Mouse (Mus musculus): ENCODE results near the gene Wipi2. TPM values are rescaled to one million over a fixed set of nuclear protein-coding genes. Genes with fewer than 3 reads are reported as not detected.

Gene Wipi2
- polyA plus RNA-seq, 1 experiment from 2014 or later, result 29.3 TPM

DNA sequence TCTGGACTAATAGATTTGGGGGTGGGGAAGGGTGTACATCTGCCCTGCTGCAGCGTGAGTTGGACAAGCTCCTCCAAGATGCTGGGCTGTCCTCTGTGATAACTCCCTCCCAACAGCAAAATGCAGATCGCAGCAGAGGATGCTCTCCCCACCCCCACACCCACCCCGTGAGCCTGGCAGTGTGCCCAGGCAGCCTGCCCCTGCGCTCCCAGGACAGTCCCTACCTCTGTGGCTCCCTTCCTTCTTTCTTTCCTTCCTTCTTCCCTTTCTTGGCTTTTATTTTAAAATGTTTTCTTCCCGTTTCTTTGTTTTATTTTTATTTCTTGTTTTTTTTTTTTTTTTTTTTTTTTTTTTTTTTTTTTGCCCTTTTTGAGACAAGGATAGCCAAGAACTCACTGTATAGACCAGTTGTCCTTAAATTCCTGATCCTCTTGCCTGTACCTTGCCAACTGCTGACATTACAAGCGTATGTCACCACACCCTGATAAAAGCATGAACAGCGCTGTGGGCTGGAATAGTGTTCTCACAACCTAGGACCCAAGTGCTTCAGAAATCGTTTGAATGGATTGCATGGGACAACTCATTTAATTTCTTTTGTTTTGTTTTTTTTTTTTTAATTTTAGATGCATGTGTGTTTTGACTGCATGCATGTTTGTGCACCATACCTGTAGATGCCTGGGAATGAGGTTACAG is 66.4 kb downstream of the Wipi2 start:
- Histone ChIP-seq H3K4me1 (ENCODE audit: control insufficient read depth, low read depth, low read length) (no peaks in the 10 kb centered on the region), H3K4me3 (ENCODE audit: low read depth, low read length) (no peak overlapping the region), H3K9ac (ENCODE audit: low read depth, low read length) (no peak overlapping the region), H3K9me3 (replicated peaks; ENCODE audit: control insufficient read depth, low read length) (no peaks in the 10 kb centered on the region), H3K36me3 (ENCODE audit: control insufficient read depth, insufficient read depth) (no peaks in the 10 kb centered on the region), H3K27ac (ENCODE audit: low read length) (no peak overlapping the region), H3K4me2 (ENCODE audit: low read depth, low read length) (no peak overlapping the region), H3K27me3 (ENCODE audit: control insufficient read depth, insufficient read depth, low read depth, low read length) (no peaks in the 10 kb centered on the region; the same call in 1 of the 2 replicates)
- 33% methylated on average over 8 of the region's 8 CpGs for WGBS (ENCODE audit: insufficient replicate concordance)
- ATAC-seq (ENCODE audit: low read depth), result no peak

GRCm38 (mm10) chr5:142694627-142695340 is 67.3 kb downstream of the Wipi2 start:
- ATAC-seq (ENCODE audit: low read depth), result no peak

DNA sequence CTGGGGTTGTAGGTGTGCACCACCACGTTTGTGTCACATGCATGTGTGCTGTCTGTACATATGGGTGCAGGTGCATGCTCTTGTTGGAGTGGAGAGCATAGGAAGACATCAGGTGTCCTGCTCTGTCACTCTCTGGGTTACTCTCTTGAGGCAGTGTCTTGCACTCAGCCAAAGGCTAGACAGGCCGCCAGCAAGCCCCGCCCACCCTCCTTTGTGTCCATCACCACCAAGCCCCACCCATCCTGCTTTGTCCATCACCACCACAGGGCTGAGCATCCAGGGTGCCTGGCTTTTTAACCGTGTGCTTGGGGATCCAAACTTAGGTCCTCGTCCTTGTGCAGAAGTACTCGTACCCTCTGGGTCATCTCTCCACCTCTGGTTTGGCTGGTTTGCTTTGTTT is 68.8 kb downstream of the Wipi2 start:
- no peak overlapping the region for H3K9ac ChIP-seq (ENCODE audit: low read depth, low read length)
- no peaks in the 10 kb centered on the region for H3K9me3 ChIP-seq (replicated peaks; ENCODE audit: control insufficient read depth, low read length)
- 26% methylated on average over 6 of the region's 6 CpGs for WGBS (ENCODE audit: insufficient replicate concordance)
- H3K27me3 ChIP-seq (ENCODE audit: control insufficient read depth, insufficient read depth, low read depth, low read length), result peaks cover 14% of the 10 kb centered on the region
- no peaks in the 10 kb centered on the region for H3K4me1 ChIP-seq (ENCODE audit: control insufficient read depth, low read depth, low read length)
- no peak overlapping the region for H3K4me2 ChIP-seq (ENCODE audit: low read depth, low read length)
- H3K4me3 ChIP-seq (ENCODE audit: low read depth, low read length), result no peak overlapping the region
- no peak for ATAC-seq (ENCODE audit: low read depth)
- H3K36me3 ChIP-seq (ENCODE audit: control insufficient read depth, insufficient read depth), result no peaks in the 10 kb centered on the region
- H3K27ac ChIP-seq (ENCODE audit: low read length), result no peak overlapping the region

More at GRCm38 (mm10) chr5:142694627-142695340, 67.3 kb downstream of the Wipi2 start:
- Histone ChIP-seq H3K36me3 (ENCODE audit: control insufficient read depth, insufficient read depth) (no peaks in the 10 kb centered on the region), H3K9me3 (replicated peaks; ENCODE audit: control insufficient read depth, low read length) (no peaks in the 10 kb centered on the region), H3K27me3 (ENCODE audit: control insufficient read depth, insufficient read depth, low read depth, low read length) (peaks cover 3% of the 10 kb centered on the region; the same call in 1 of the 2 replicates), H3K4me1 (ENCODE audit: control insufficient read depth, low read depth, low read length) (no peaks in the 10 kb centered on the region), H3K27ac (ENCODE audit: low read length) (no peak overlapping the region), H3K4me2 (ENCODE audit: low read depth, low read length) (no peak overlapping the region), H3K4me3 (ENCODE audit: low read depth, low read length) (no peak overlapping the region), H3K9ac (ENCODE audit: low read depth, low read length) (no peak overlapping the region)
- whole genome bisulfite sequencing (ENCODE audit: insufficient replicate concordance), result 7% methylated on average over 12 of the region's 12 CpGs

DNA sequence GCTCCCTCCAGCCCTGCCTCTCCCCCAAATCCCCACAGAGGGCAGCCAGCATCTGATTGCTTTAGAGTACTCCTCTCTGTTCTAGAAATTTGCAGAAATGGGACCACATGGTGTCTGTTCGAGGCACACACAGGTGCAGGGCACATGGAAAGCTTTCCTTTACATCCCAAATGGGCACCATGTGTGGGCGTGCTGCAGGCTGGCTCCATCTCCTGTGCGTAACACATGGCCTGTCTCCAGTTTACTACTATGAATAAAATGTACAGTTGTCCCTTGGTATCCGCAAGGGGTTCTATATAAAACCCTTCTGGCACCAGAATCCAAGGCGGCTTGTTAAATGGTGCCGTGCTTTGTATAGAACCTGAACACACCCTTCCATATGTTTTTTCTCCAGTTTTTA is 69.4 kb downstream of the Wipi2 start:
- Histone ChIP-seq H3K4me2 (ENCODE audit: low read depth, low read length) (no peak overlapping the region), H3K36me3 (ENCODE audit: control insufficient read depth, insufficient read depth) (no peaks in the 10 kb centered on the region), H3K9me3 (replicated peaks; ENCODE audit: control insufficient read depth, low read length) (no peaks in the 10 kb centered on the region), H3K4me3 (ENCODE audit: low read depth, low read length) (no peak overlapping the region), H3K27ac (ENCODE audit: low read length) (no peak overlapping the region), H3K27me3 (ENCODE audit: control insufficient read depth, insufficient read depth, low read depth, low read length) (peaks cover 20% of the 10 kb centered on the region), H3K9ac (ENCODE audit: low read depth, low read length) (no peak overlapping the region), H3K4me1 (ENCODE audit: control insufficient read depth, low read depth, low read length) (peaks cover 2% of the 10 kb centered on the region; the same call in 1 of the 2 replicates)
- ATAC-seq (ENCODE audit: low read depth), result no peak
- 66% methylated on average over 6 of the region's 6 CpGs for WGBS (ENCODE audit: insufficient replicate concordance)

GRCm38 (mm10) chr5:142697742-142698141 is 70.2 kb downstream of the Wipi2 start:
- Histone ChIP-seq H3K9ac (ENCODE audit: low read depth, low read length) (no peak overlapping the region), H3K36me3 (ENCODE audit: control insufficient read depth, insufficient read depth) (no peaks in the 10 kb centered on the region), H3K4me1 (ENCODE audit: control insufficient read depth, low read depth, low read length) (peaks cover 7% of the 10 kb centered on the region; the same call in 1 of the 2 replicates), H3K9me3 (replicated peaks; ENCODE audit: control insufficient read depth, low read length) (no peaks in the 10 kb centered on the region), H3K27ac (ENCODE audit: low read length) (no peak overlapping the region), H3K4me3 (ENCODE audit: low read depth, low read length) (no peak overlapping the region), H3K27me3 (ENCODE audit: control insufficient read depth, insufficient read depth, low read depth, low read length) (peaks cover 29% of the 10 kb centered on the region), H3K4me2 (ENCODE audit: low read depth, low read length) (no peak overlapping the region)
- no peak for ATAC-seq (ENCODE audit: low read depth)
- 37% methylated on average over 2 of the region's 2 CpGs for WGBS (ENCODE audit: insufficient replicate concordance)

GRCm38 (mm10) chr5:142700842-142701589 is 73.5 kb downstream of the Wipi2 start:
- Histone ChIP-seq H3K27ac (ENCODE audit: low read length) (no peak overlapping the region), H3K4me2 (ENCODE audit: low read depth, low read length) (no peak overlapping the region), H3K9ac (ENCODE audit: low read depth, low read length) (no peak overlapping the region), H3K4me3 (ENCODE audit: low read depth, low read length) (no peak overlapping the region), H3K9me3 (replicated peaks; ENCODE audit: control insufficient read depth, low read length) (no peaks in the 10 kb centered on the region), H3K27me3 (ENCODE audit: control insufficient read depth, insufficient read depth, low read depth, low read length) (peaks cover 44% of the 10 kb centered on the region), H3K36me3 (ENCODE audit: control insufficient read depth, insufficient read depth) (no peaks in the 10 kb centered on the region), H3K4me1 (ENCODE audit: control insufficient read depth, low read depth, low read length) (peaks cover 7% of the 10 kb centered on the region; the same call in 1 of the 2 replicates)
- 7% methylated on average over 15 of the region's 15 CpGs for WGBS (ENCODE audit: insufficient replicate concordance)
- 0 out of 2 replicates have a peak, but pooled peaks have one; percentile 14 for ATAC-seq (ENCODE audit: low read depth)

DNA sequence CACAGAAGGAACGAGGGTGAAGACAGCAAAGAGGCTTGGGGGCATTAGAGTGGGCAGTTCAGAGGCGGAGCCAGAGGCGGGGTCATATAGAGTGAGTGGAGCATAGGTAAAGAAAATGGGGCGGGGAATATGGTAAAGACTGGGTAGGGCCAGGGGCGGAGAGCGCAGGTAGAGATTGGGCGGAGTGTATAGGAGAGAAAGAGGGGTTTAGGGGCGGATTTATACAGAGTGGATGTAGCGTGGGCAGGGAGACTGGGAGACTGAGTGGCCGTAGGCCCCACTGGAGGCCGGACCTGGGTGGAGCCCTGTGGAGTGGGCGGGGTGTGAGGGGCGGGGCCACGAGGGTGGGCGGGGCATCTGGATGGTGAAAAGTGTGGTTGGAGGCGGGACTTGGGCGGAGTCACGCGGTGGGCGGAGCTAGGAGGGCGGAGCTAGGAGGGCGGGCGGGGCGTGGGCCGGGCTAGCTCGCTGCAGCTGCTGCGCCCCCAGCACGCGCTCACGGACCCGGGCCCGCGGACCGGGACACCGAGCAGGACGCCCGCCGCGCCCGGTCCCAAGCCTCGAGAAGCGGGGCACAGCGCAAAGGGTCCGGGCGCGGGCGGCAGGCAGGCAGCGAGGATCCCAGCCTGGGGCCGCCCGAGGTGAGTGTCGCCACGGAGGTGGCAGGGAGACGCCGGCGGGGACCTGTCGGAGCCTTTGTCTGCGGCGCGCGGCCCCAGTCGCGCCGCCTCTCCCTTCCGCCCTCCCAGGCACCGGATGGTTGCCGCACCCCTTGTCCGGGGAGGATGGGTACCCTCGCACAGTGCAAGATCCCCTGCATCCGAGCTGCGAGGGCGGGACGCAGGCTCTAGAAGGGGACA is 74.4 kb downstream of the Wipi2 start:
- Histone ChIP-seq H3K4me3 (ENCODE audit: low read depth, low read length) (peak overlapping the region; percentile 50), H3K4me2 (ENCODE audit: low read depth, low read length) (peak overlapping the region; percentile 75), H3K9me3 (replicated peaks; ENCODE audit: control insufficient read depth, low read length) (no peaks in the 10 kb centered on the region), H3K36me3 (ENCODE audit: control insufficient read depth, insufficient read depth) (no peaks in the 10 kb centered on the region), H3K27ac (ENCODE audit: low read length) (no peak overlapping the region), H3K9ac (ENCODE audit: low read depth, low read length) (peak overlapping the region; percentile 11; the same call in 1 of the 2 replicates), H3K4me1 (ENCODE audit: control insufficient read depth, low read depth, low read length) (peaks cover 7% of the 10 kb centered on the region; the same call in 1 of the 2 replicates), H3K27me3 (ENCODE audit: control insufficient read depth, insufficient read depth, low read depth, low read length) (peaks cover 44% of the 10 kb centered on the region)
- peak; percentile 58 for ATAC-seq (ENCODE audit: low read depth)
- under 1% methylated on average over 47 of the region's 72 CpGs for WGBS (ENCODE audit: insufficient replicate concordance)

DNA sequence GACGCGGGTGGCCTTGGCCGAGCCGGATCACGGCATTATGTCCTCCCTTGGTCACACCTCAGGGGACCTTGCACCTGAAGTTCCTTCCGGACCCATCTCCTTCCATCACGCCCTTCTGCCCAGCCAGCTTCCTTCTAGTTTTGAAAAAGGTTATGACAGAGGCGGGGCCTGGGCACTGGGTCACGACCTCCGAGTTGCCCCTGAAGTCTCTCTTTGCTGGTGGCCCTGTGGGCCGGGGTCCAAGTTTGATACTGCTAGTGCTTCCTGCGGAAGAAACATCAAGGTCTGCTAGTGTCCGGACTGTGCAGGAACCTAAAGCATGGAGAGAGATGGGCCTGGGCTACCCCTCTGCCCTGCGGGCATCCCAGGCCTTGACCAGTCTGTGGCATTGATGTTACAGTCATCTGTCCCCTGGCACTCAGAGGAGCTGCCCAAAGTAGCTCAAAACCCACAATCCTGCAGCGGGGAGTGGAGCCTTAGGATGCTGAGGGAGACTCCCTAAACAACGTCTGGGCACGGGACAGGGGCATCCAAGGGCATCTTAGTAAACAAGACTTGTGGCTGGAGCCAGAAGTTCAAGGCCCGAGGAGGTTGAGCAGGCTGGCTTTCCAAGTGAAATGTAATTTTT is 75.1 kb downstream of the Wipi2 start:
- 24% methylated on average over 18 of the region's 18 CpGs for WGBS (ENCODE audit: insufficient replicate concordance)
- H3K9ac ChIP-seq (ENCODE audit: low read depth, low read length), result peak overlapping the region; percentile 11; the same call in 1 of the 2 replicates
- peak overlapping the region; percentile 75 for H3K4me2 ChIP-seq (ENCODE audit: low read depth, low read length)
- H3K36me3 ChIP-seq (ENCODE audit: control insufficient read depth, insufficient read depth), result no peaks in the 10 kb centered on the region
- H3K4me3 ChIP-seq (ENCODE audit: low read depth, low read length), result peak overlapping the region; percentile 50
- H3K27ac ChIP-seq (ENCODE audit: low read length), result no peak overlapping the region
- H3K9me3 ChIP-seq (replicated peaks; ENCODE audit: control insufficient read depth, low read length), result no peaks in the 10 kb centered on the region
- peaks cover 44% of the 10 kb centered on the region for H3K27me3 ChIP-seq (ENCODE audit: control insufficient read depth, insufficient read depth, low read depth, low read length)
- no peak for ATAC-seq (ENCODE audit: low read depth)
- peaks cover 7% of the 10 kb centered on the region; the same call in 1 of the 2 replicates for H3K4me1 ChIP-seq (ENCODE audit: control insufficient read depth, low read depth, low read length)

Measured in liver, embryonic 16.5 days (tissue).